Mouse (Mus musculus) myocyte (in vitro differentiated cells): Measurements from ENCODE around the gene Amn. TPM values are rescaled to one million over a fixed set of nuclear protein-coding genes. Genes with fewer than 3 reads are reported as not detected.

Source experiments
- H3K27me3 ChIP-seq: one replicate; pipeline ENCODE4 v1.6.1; 2011; ENCODE audit not compliant: control insufficient read depth, insufficient read depth, insufficient read length
- H3K36me3 ChIP-seq: one replicate; pipeline ENCODE4 v1.6.1; 2011; ENCODE audit not compliant: control insufficient read depth, insufficient read depth
- H3K4me2 ChIP-seq: one replicate; pipeline ENCODE4 v1.6.1; 2011; ENCODE audit warnings: low read depth, control low read depth
- H3K4me3 ChIP-seq: one replicate; pipeline ENCODE4 v1.5.1; 2011; ENCODE audit warnings: mild to moderate bottlenecking, control low read depth, moderate library complexity
- H3K79me2 ChIP-seq: one replicate; pipeline ENCODE4 v1.6.1; 2011; ENCODE audit not compliant: control insufficient read depth, insufficient read depth
- H3ac ChIP-seq: one replicate; pipeline ENCODE4 v1.6.1; 2011; ENCODE audit not compliant: control insufficient read depth, insufficient read length
- CEBPB ChIP-seq: IDR thresholded peaks from 2 replicates; pipeline ENCODE4 v1.6.1; 2011; ENCODE audit warnings: mild to moderate bottlenecking, moderate library complexity; ENCODE audit not compliant: poor library complexity, insufficient read depth, severe bottlenecking
- E2F4 ChIP-seq: IDR thresholded peaks from one replicate; pipeline ENCODE4 v1.6.1; 2011; ENCODE audit warnings: mild to moderate bottlenecking, control low read depth, moderate library complexity; ENCODE audit not compliant: insufficient read depth
- MAX ChIP-seq: IDR thresholded peaks from one replicate; pipeline ENCODE4 v1.6.1; 2011; ENCODE audit warnings: low read depth, mild to moderate bottlenecking, control low read depth
- MYOD1 ChIP-seq, 3 experiments: IDR thresholded peaks; one replicate each; pipeline ENCODE4 v1.6.1; 2011; ENCODE audit warnings: control low read depth in 2 of 3, low read depth in 2 of 3, mild to moderate bottlenecking in 2 of 3, moderate library complexity in 1 of 3; ENCODE audit not compliant: insufficient read length in 2 of 3, control insufficient read depth in 1 of 3
- MYOG ChIP-seq, 3 experiments: IDR thresholded peaks; one replicate each; pipeline ENCODE4 v1.6.1; 2011; ENCODE audit warnings: control low read depth in 2 of 3, low read depth in 2 of 3, mild to moderate bottlenecking in 2 of 3; ENCODE audit not compliant: insufficient read length in 2 of 3, control insufficient read depth in 1 of 3, insufficient read depth in 1 of 3
- POLR2A ChIP-seq: IDR thresholded peaks from one replicate; pipeline ENCODE4 v1.6.1; 2011; ENCODE audit warnings: low read depth, mild to moderate bottlenecking, control low read depth, moderate library complexity; ENCODE audit not compliant: insufficient read length
- POLR2AphosphoS2 ChIP-seq: IDR thresholded peaks from one replicate; pipeline ENCODE4 v1.6.1; 2011; ENCODE audit warnings: low read depth, control low read depth; ENCODE audit not compliant: insufficient read length
- REST ChIP-seq: IDR thresholded peaks from one replicate; pipeline ENCODE4 v1.6.1; 2011; ENCODE audit warnings: mild to moderate bottlenecking, control low read depth, moderate library complexity; ENCODE audit not compliant: insufficient read depth, insufficient read length
- SRF ChIP-seq: IDR thresholded peaks from one replicate; pipeline ENCODE4 v1.6.1; 2011; ENCODE audit warnings: low read depth; ENCODE audit not compliant: control insufficient read depth, insufficient read length
- TCF12 ChIP-seq: IDR thresholded peaks from one replicate; pipeline ENCODE4 v1.6.1; 2011; ENCODE audit warnings: mild to moderate bottlenecking, control low read depth; ENCODE audit not compliant: poor library complexity, insufficient read depth, severe bottlenecking
- TCF3 ChIP-seq: IDR thresholded peaks from one replicate; pipeline ENCODE4 v1.6.1; 2011; ENCODE audit warnings: low read depth, control low read depth; ENCODE audit not compliant: insufficient read length
- USF1 ChIP-seq: IDR thresholded peaks from one replicate; pipeline ENCODE4 v1.6.1; 2011; ENCODE audit warnings: low read depth, mild to moderate bottlenecking, control low read depth, moderate library complexity
- polyA plus RNA-seq: library from polyadenylated mRNA; unstranded; fragments of >200 nt; fragmentation: generic; extraction: Trizol; gene quantifications from one replicate; pipeline ENCODE4 v1.2.1, GENCODE M21; 2012; ENCODE audit warnings: missing spikeins

Amn gene
- polyA plus RNA-seq, 1 experiment: 0.13 TPM

GRCm38 (mm10) chr12:111263650-111264049 is 7.2 kb upstream of the Amn start:
- Histone ChIP-seq H3K27me3 (no peaks in the 10 kb centered on the region), H3K79me2 (no peaks in the 10 kb centered on the region), H3ac (no peak overlapping the region), H3K4me3 (no peak overlapping the region), H3K4me2 (no peak overlapping the region), H3K36me3 (peaks cover 7% of the 10 kb centered on the region)
- TF ChIP-seq TCF12 (peak; percentile 24), MAX (no peak), MYOD1 (IDR thresholded peaks at IDR 0.05; ENCODE audit: control insufficient read depth in 1 of 3, insufficient read length in 2 of 3, low read depth in 2 of 3) (peak in 2 of 3 experiments; percentile 81 to 89), MYOG (IDR thresholded peaks at IDR 0.05; ENCODE audit: control insufficient read depth in 1 of 3, insufficient read depth in 1 of 3, insufficient read length in 2 of 3, low read depth in 2 of 3) (peak in 2 of 3 experiments; percentile 96 to 98), TCF3 (peak; percentile 56), REST (no peak)

- H3K4me3 ChIP-seq: no peak overlapping the region
- H3K36me3 ChIP-seq: no peaks in the 10 kb centered on the region
- no peak overlapping the region for H3ac ChIP-seq
- no peaks in the 10 kb centered on the region for H3K79me2 ChIP-seq
- TF ChIP-seq REST: no peak
- TF ChIP-seq MAX: no peak
- no peak for TF ChIP-seq CEBPB
- no peak for TF ChIP-seq E2F4
- TF ChIP-seq TCF3: no peak
- TF ChIP-seq SRF: no peak
- H3K4me2 ChIP-seq: no peak overlapping the region
- H3K27me3 ChIP-seq: no peaks in the 10 kb centered on the region
Observed at GRCm38 (mm10) chr12:111265212-111265611, 5.7 kb upstream of the Amn start.

- Histone ChIP-seq H3K4me2 (no peak overlapping the region), H3K27me3 (no peaks in the 10 kb centered on the region), H3ac (no peak overlapping the region), H3K4me3 (no peak overlapping the region), H3K36me3 (no peaks in the 10 kb centered on the region), H3K79me2 (no peaks in the 10 kb centered on the region)
- TF ChIP-seq POLR2AphosphoS2: no peak
- TF ChIP-seq SRF: no peak
- TF ChIP-seq MYOG (IDR thresholded peaks at IDR 0.05; ENCODE audit: control insufficient read depth in 1 of 3, insufficient read depth in 1 of 3, insufficient read length in 2 of 3, low read depth in 2 of 3): no peak
- TF ChIP-seq POLR2A: no peak
- TF ChIP-seq E2F4: no peak
- no peak for TF ChIP-seq MYOD1 (IDR thresholded peaks at IDR 0.05; ENCODE audit: control insufficient read depth in 1 of 3, insufficient read length in 2 of 3, low read depth in 2 of 3)
- no peak for TF ChIP-seq TCF3
- TF ChIP-seq REST: no peak
- TF ChIP-seq USF1: no peak
- TF ChIP-seq CEBPB: no peak
Observed at GRCm38 (mm10) chr12:111266592-111266991, 4.3 kb upstream of the Amn start.

GRCm38 (mm10) chr12:111267673-111268325 is 3.1 kb upstream of the Amn start:
- TF ChIP-seq TCF12: no peak
- TF ChIP-seq POLR2AphosphoS2: no peak
- TF ChIP-seq CEBPB: no peak
- TF ChIP-seq MYOG (IDR thresholded peaks at IDR 0.05; ENCODE audit: control insufficient read depth in 1 of 3, insufficient read depth in 1 of 3, insufficient read length in 2 of 3, low read depth in 2 of 3): peak in 2 of 3 experiments; percentile 65 to 82
- peak in 1 of 3 experiments; percentile 79 for TF ChIP-seq MYOD1 (IDR thresholded peaks at IDR 0.05; ENCODE audit: control insufficient read depth in 1 of 3, insufficient read length in 2 of 3, low read depth in 2 of 3)
- no peak overlapping the region for H3K4me3 ChIP-seq
- H3ac ChIP-seq: no peak overlapping the region
- no peaks in the 10 kb centered on the region for H3K36me3 ChIP-seq
- H3K79me2 ChIP-seq: no peaks in the 10 kb centered on the region
- no peak overlapping the region for H3K4me2 ChIP-seq
- no peaks in the 10 kb centered on the region for H3K27me3 ChIP-seq

GRCm38 (mm10) chr12:111271406-111271805 is 511 bp downstream of the Amn start:
- no peaks in the 10 kb centered on the region for H3K79me2 ChIP-seq
- no peak for TF ChIP-seq POLR2AphosphoS2
- H3K36me3 ChIP-seq: no peaks in the 10 kb centered on the region
- peaks cover 18% of the 10 kb centered on the region for H3K27me3 ChIP-seq
- no peak overlapping the region for H3ac ChIP-seq
- no peak overlapping the region for H3K4me2 ChIP-seq
- H3K4me3 ChIP-seq: no peak overlapping the region
